Mouse (Mus musculus) erythroblast, embryonic 14.5 days (primary cell): ENCODE results near the gene Rad9a.

Experiments
- GATA1 ChIP-seq: IDR thresholded peaks from 2 replicates; pipeline ENCODE4 v1.6.1; 2012; ENCODE audit warnings: low read length, inconsistent platforms, mixed read lengths
- TAL1 ChIP-seq: IDR thresholded peaks from 3 replicates; pipeline ENCODE4 v1.6.1; 2012; ENCODE audit warnings: low read length, inconsistent platforms, mixed read lengths

DNA sequence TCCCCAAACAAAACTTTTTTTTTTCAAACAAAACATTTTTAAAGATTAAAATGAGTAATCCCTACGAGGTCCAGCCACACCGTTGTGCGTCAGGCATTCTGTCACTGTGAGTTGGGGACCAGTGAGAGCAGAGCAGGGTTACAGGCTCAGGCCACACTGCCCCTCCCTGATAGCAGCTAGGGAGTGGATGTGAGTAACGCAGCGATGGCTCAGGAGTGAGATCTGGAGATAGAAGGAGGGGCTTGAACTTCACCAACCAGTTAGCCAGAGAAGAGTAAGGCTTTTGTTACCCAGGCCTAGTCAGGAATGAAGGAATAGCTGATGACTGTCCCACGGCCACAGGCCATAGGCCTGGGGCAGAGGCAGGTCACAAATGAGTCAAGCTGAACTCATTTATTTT lies 43.3 kb upstream of the Rad9a start:
- no peak for TF ChIP-seq GATA1
- no peak for TF ChIP-seq TAL1
